Mouse (Mus musculus) kidney, adult 2 months (tissue): ENCODE results near the gene Dcp1b. TPM values are rescaled to one million over a fixed set of nuclear protein-coding genes. Genes with fewer than 3 reads are reported as not detected.

Experiments
- DNase-seq: peaks from one replicate; pipeline ENCODE4 v3.0.0; 2021
- H3K27ac ChIP-seq: fragments of 200-500 bp; 2 replicates; pipeline ENCODE4 v1.5.1; 2012; ENCODE audit warnings: low read depth, low read length, control low read depth, inconsistent platforms; ENCODE audit not compliant: insufficient read depth
- H3K27me3 ChIP-seq: fragments of 200-500 bp; replicated peaks from 2 replicates; pipeline ENCODE4 v1.6.1; 2012; ENCODE audit warnings: mild to moderate bottlenecking, moderate library complexity, low read length, inconsistent platforms; ENCODE audit not compliant: control insufficient read depth, insufficient read depth
- H3K36me3 ChIP-seq: fragments of 200-500 bp; 2 replicates; pipeline ENCODE4 v1.6.1; 2012; ENCODE audit warnings: mild to moderate bottlenecking, moderate library complexity, low read length, inconsistent platforms; ENCODE audit not compliant: control insufficient read depth, insufficient read depth
- H3K4me1 ChIP-seq: fragments of 200-500 bp; 2 replicates; pipeline ENCODE4 v1.6.1; 2011; ENCODE audit warnings: low read length; ENCODE audit not compliant: control insufficient read depth, insufficient read depth
- H3K4me3 ChIP-seq: fragments of 200-500 bp; 2 replicates; pipeline ENCODE4 v1.5.1; 2011; ENCODE audit warnings: mild to moderate bottlenecking, low read depth, low read length, control low read depth; ENCODE audit not compliant: insufficient read depth
- CTCF ChIP-seq: fragments of 200-500 bp; conservative IDR thresholded peaks from 2 replicates; pipeline ENCODE4 v1.5.1; 2011; ENCODE audit warnings: low read depth, mild to moderate bottlenecking, control low read depth, low read length, moderate library complexity, mixed read lengths; ENCODE audit not compliant: insufficient read depth, insufficient read length
- POLR2A ChIP-seq: fragments of 200-500 bp; IDR thresholded peaks from one replicate; pipeline ENCODE4 v1.6.1; 2011; ENCODE audit warnings: low read depth, low read length, control low read depth
- WGBS: fragments of 180-500 bp; shearing (Covaris S2); methylation state at CpG from one replicate; pipeline ENCODE4 v1.1.7; 2018; 5-methylcytosine and 5-hydroxymethylcytosine counted together
- polyA plus RNA-seq: library from polyadenylated mRNA; depleted of rRNA; stranded (reverse); fragments of >200 nt; gene quantifications from 2 replicates; pipeline ENCODE4 v1.2.3, GENCODE M21; 2012; rRNA removed

Dcp1b gene
- polyA plus RNA-seq, 1 experiment = 13.0 TPM

DNA sequence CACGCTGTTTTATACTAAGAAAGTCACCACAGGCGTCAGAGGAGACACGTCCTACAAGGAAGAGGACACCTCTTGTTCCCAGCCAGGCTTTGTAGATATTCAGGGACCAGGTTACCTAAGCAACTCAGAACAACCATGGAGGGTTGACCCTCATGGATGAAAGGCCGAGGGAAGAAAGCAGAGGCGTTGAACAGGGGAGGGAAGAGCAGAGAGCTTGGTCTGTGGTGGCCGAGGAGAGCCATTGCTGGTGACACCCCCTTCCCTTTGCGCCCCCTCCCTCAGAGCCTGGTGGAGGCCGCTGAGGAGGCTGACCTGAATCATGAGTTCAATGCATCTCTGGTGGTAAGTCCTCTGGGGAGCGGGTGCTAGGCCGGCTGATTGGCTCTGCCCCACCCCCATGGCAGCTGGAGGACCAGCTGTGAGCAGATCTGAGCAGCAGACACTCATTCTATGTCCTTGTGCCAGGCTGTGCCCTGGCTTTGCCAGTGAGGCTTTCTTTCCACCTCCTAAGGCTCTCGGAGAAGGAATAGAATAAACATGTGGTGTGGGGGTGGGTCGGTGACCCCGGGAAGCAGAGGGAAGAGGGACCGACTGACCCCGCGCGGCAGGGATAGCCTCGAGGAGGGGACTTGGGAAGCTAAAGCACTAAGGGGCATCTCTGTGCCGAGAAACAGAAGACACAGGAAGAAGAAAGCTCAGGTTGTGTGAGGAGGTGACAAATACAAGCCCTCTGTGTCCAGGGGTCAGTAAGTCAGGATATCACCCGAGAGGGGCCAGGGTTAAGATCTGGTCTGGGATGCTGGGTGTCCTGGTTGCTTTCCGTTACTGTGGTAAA lies 66.0 kb downstream of the Dcp1b start:
- Histone ChIP-seq H3K36me3 (no peaks in the 10 kb centered on the region), H3K27ac (no peak overlapping the region), H3K4me3 (no peak overlapping the region), H3K4me1 (no peaks in the 10 kb centered on the region), H3K27me3 (no peaks in the 10 kb centered on the region)
- DNase-seq = no peak
- 36% methylated on average over 21 of the region's 21 CpGs for WGBS
- no peak for TF ChIP-seq POLR2A
- TF ChIP-seq CTCF = no peak

DNA sequence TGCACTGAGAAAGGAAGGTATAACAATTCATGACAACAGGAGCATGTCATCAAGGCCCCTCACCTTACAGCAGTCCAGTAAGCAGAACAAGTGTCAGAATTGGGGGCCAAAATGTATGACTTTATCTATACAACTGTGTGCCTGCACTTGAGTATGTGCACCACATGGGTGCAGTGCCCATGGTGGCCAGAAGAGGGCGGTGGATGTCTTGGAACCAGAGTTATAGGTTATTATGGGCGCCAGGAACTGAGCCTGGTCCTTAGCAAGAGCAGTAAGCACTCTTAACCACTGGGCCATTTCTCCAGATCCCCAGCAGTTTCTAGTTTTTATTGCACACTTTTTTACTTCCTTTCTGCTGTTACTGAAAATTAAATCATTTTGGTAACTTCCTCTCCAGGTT lies 71.0 kb downstream of the Dcp1b start:
- no peaks in the 10 kb centered on the region for H3K36me3 ChIP-seq
- TF ChIP-seq CTCF (no peak), POLR2A (no peak)
- no peaks in the 10 kb centered on the region for H3K4me1 ChIP-seq
- no peaks in the 10 kb centered on the region for H3K27me3 ChIP-seq
- no peak for DNase-seq
- H3K4me3 ChIP-seq = no peak overlapping the region
- H3K27ac ChIP-seq = no peak overlapping the region
- WGBS = 47% methylated on average over 2 of the region's 2 CpGs

DNA sequence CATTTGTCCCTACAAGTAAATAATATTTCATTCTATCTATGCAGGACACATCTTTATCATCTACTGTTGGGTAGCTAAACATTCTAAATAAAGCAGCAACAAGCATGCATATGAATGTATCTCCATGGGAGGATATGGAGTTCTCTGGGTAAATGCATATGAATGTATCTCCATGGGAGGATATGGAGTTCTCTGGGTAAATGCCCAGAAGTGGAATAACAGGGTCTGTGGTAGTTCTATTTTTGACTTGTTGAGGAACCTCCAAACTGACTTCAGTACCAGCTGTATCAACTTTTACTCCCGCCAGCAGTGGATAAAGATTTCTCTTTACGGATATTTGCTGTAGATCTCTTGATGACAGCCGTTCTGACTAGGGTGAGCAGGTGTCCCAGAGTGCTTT lies 73.5 kb downstream of the Dcp1b start:
- H3K27me3 ChIP-seq = no peaks in the 10 kb centered on the region
- no peaks in the 10 kb centered on the region for H3K4me1 ChIP-seq
- no peak overlapping the region for H3K27ac ChIP-seq
- TF ChIP-seq POLR2A (no peak), CTCF (no peak)
- no peak overlapping the region for H3K4me3 ChIP-seq
- WGBS = 78% methylated on average over 3 of the region's 3 CpGs
- no peaks in the 10 kb centered on the region for H3K36me3 ChIP-seq
- no peak for DNase-seq

DNA sequence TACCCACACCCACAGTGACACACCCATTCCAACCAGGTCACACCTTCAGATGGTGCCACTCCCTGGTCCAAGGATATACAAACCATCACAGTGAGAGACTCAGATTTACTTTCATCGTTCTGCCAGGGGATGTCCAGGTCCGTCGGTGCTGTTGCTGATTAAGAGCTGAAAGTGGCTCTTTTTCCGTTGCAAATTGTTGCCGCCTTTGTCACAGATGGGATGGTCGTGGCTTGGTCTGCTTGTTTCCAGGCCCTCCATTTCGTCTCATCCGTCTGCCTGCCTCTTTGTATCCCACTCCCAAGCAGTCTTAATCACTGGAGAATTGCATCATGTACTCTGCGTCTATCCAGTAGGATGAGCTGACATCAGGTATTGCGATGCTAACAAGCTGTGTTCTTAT lies 74.7 kb downstream of the Dcp1b start:
- 91% methylated on average over 10 of the region's 10 CpGs for WGBS
- no peak for DNase-seq
- H3K36me3 ChIP-seq = no peaks in the 10 kb centered on the region
- H3K4me1 ChIP-seq = no peaks in the 10 kb centered on the region
- no peak overlapping the region for H3K27ac ChIP-seq
- H3K27me3 ChIP-seq = no peaks in the 10 kb centered on the region
- no peak overlapping the region for H3K4me3 ChIP-seq
- TF ChIP-seq POLR2A (no peak), CTCF (no peak)

DNA sequence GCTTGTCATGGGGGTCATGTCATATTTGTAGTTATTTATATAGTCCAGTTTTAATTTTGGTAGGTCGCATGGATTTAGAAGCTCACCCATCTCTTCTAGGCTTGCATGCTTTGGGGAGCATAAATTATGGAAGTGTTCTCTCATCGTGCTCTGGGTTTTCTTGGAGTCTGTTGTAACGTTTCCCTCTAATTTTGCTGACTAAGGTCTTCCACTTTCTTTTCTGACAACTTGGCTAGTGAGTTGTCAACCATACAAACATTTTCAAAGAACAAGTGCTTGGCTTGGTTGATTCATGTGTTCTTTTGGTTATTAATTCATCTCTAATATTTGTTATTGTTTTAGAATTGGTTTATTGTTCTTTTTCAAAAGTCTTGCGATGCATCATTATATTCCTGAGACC lies 76.7 kb downstream of the Dcp1b start:
- WGBS = 68% methylated on average over 4 of the region's 4 CpGs
- H3K4me3 ChIP-seq = no peak overlapping the region
- DNase-seq = no peak

More for the DNA sequence above, 76.7 kb downstream of the Dcp1b start:
- Histone ChIP-seq H3K27me3 (no peaks in the 10 kb centered on the region), H3K27ac (no peak overlapping the region), H3K36me3 (no peaks in the 10 kb centered on the region), H3K4me1 (no peaks in the 10 kb centered on the region)
- no peak for TF ChIP-seq POLR2A
- no peak for TF ChIP-seq CTCF

Other genes with a start within 250 kb of the Dcp1b start
- 0.92 and 0.99 TPM in 2 replicates for gene Cacna1c, start 21.2 kb downstream of the Dcp1b start, polyA plus RNA-seq
- 0.16 and 0.66 TPM in 2 replicates for gene Cacna2d4, start 61.3 kb downstream of the Dcp1b start, polyA plus RNA-seq
- 3.0 and 4.1 TPM in 2 replicates for gene Lrtm2, start 155.5 kb downstream of the Dcp1b start, polyA plus RNA-seq
- 65.7 and 66.6 TPM in 2 replicates for gene Adipor2, start 242.5 kb downstream of the Dcp1b start, polyA plus RNA-seq